Mouse (Mus musculus) lung, postnatal 0 days (tissue): ENCODE data around the gene Ppfia3.

Experiments
- CTCF ChIP-seq: IDR thresholded peaks from 2 replicates; pipeline ENCODE4 v1.5.1; 2016; ENCODE audit warnings: antibody characterized with exemption, mild to moderate bottlenecking
- EP300 ChIP-seq: IDR thresholded peaks from 2 replicates; pipeline ENCODE4 v1.6.1; 2016; ENCODE audit warnings: antibody characterized with exemption, mild to moderate bottlenecking, control low read depth

DNA sequence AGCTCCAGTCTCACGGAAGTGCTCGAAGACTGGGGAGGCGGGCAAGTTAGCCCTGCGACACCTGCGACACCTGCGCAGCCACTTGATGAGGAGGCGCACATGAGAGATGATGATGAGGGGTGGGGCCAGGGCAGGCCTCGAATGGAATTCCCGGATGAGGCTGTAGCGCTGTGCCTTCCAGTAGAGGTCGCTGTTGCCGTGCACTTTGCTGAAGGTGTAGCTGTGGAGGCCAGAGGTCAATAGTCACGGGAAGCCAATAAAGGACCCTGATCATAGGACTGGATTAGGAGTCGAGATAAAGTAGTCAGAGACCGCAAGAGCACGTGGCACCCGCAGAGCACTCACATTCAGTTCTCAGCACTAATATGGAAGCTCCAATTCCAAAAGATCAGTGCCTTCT is 61.5 kb downstream of the Ppfia3 start:
- peak; percentile 92 for TF ChIP-seq CTCF
- no peak for TF ChIP-seq EP300
